Mouse (Mus musculus) kidney, adult 9 months (tissue): Measurements from ENCODE around the gene Gm20865.
"Not testable (repeated sequence)": the region's sequence is repeated elsewhere in the genome, so short reads cannot be mapped to it uniquely, and the experiment has no call there.

Experiments
- DNase-seq: peaks from one replicate; pipeline ENCODE4 v3.0.0; 2022

The Gm20865 gene

GRCm38 (mm10) chrY:21241275-21241674, at the start of gene Gm20865:
Gm20865 (plus strand) TSS chrY:21241575.
- not testable (repeated sequence) for DNase-seq
